Mouse (Mus musculus): ENCODE measurements at regions not wholly inside any gene's neighbourhood (a gene's known extent, or its start where the extent isn't known, plus 50 kb on each side); places are given as distances from the start of the nearest gene placed in this dataset.

GRCm38 (mm10) chr2:148537914-148538510 lies 94.6 kb upstream of the Cd93 start:
- Histone ChIP-seq H3K9ac (ENCODE audit: low read length) (no peak overlapping the region), H3K9me3 (ENCODE audit: control insufficient read depth, low read length) (no peaks in the 10 kb centered on the region), H3K36me3 (ENCODE audit: control insufficient read depth, insufficient read depth, low read length) (no peaks in the 10 kb centered on the region), H3K4me3 (ENCODE audit: low read depth, low read length) (no peak overlapping the region), H3K4me1 (replicated peaks; ENCODE audit: control insufficient read depth, insufficient read depth, low read length) (no peaks in the 10 kb centered on the region), H3K27me3 (ENCODE audit: control insufficient read depth, insufficient read depth, low read length) (no peaks in the 10 kb centered on the region), H3K27ac (ENCODE audit: low read depth, low read length) (no peak overlapping the region), H3K4me2 (ENCODE audit: low read depth, low read length, severe bottlenecking) (no peak overlapping the region)
- 82% methylated on average over 3 of the region's 3 CpGs for WGBS
- no peak for ATAC-seq (replicated peaks; ENCODE audit: low FRiP score)
- DNase-seq (ENCODE audit: low spot score) = no peak

DNA sequence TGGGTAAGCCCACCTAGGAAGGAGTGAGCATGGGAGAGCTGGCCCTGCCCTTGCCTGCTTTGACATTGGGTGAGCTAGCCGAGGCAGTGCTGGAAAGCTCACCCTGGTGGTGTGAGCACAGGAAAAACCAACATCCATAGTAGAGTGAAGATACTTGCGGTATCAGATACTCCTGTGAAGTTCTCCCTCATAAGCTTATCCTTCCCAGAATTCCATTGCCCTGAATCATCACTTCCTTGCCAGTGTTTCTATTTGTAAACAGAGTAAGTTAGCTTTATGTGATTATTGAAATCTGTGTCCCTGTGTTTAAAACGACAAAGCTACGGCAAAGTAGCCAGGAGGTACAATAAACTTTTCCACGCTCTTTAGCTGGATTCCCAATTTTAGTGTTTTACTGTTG lies 93.9 kb upstream of the Cd93 start:
- ATAC-seq (replicated peaks; ENCODE audit: low FRiP score) (no peak), DNase-seq (ENCODE audit: low spot score) (no peak)
- Histone ChIP-seq H3K27ac (ENCODE audit: low read depth, low read length) (no peak overlapping the region), H3K9ac (ENCODE audit: low read length) (no peak overlapping the region), H3K4me2 (ENCODE audit: low read depth, low read length, severe bottlenecking) (no peak overlapping the region), H3K9me3 (ENCODE audit: control insufficient read depth, low read length) (no peaks in the 10 kb centered on the region), H3K27me3 (ENCODE audit: control insufficient read depth, insufficient read depth, low read length) (no peaks in the 10 kb centered on the region), H3K4me3 (ENCODE audit: low read depth, low read length) (no peak overlapping the region), H3K4me1 (replicated peaks; ENCODE audit: control insufficient read depth, insufficient read depth, low read length) (no peaks in the 10 kb centered on the region), H3K36me3 (ENCODE audit: control insufficient read depth, insufficient read depth, low read length) (no peaks in the 10 kb centered on the region)
- WGBS = 91% methylated on average over 5 of the region's 5 CpGs

DNA sequence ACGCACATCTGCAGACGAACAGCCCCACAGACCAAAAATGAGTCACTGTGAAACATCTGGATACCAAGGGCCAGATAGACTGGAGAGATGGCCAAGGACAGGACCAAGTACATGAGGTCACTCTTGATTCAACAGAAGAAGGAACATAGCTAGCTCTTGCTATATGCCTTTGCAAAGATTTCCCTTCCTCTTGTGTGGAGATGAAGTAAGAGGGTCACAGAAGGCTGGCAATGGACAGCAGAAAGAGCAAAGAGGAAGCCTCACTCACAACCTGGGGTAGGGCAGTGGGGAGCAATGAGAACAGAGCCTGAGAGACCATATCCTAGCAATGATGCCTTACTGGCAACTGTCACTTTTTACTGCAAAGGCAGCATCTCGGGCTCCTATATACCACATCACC lies 93.2 kb upstream of the Cd93 start:
- DNase-seq (ENCODE audit: low spot score) = no peak
- no peak for ATAC-seq (replicated peaks; ENCODE audit: low FRiP score)
- Histone ChIP-seq H3K4me2 (ENCODE audit: low read depth, low read length, severe bottlenecking) (no peak overlapping the region), H3K36me3 (ENCODE audit: control insufficient read depth, insufficient read depth, low read length) (no peaks in the 10 kb centered on the region), H3K9ac (ENCODE audit: low read length) (no peak overlapping the region), H3K4me3 (ENCODE audit: low read depth, low read length) (no peak overlapping the region), H3K27me3 (ENCODE audit: control insufficient read depth, insufficient read depth, low read length) (no peaks in the 10 kb centered on the region), H3K4me1 (replicated peaks; ENCODE audit: control insufficient read depth, insufficient read depth, low read length) (no peaks in the 10 kb centered on the region), H3K9me3 (ENCODE audit: control insufficient read depth, low read length) (no peaks in the 10 kb centered on the region), H3K27ac (ENCODE audit: low read depth, low read length) (no peak overlapping the region)
- 86% methylated on average over 3 of the region's 3 CpGs for WGBS

- H3K9me3 ChIP-seq (ENCODE audit: control insufficient read depth, low read length) = no peaks in the 10 kb centered on the region
- no peak for DNase-seq (ENCODE audit: low spot score)
- no peak overlapping the region for H3K27ac ChIP-seq (ENCODE audit: low read depth, low read length)
- H3K4me1 ChIP-seq (replicated peaks; ENCODE audit: control insufficient read depth, insufficient read depth, low read length) = no peaks in the 10 kb centered on the region
- 0 out of 2 replicates have a peak, but pooled peaks have one; percentile 30 for ATAC-seq (replicated peaks; ENCODE audit: low FRiP score)
- no peaks in the 10 kb centered on the region for H3K27me3 ChIP-seq (ENCODE audit: control insufficient read depth, insufficient read depth, low read length)
- WGBS = 48% methylated on average over 5 of the region's 5 CpGs
- H3K36me3 ChIP-seq (ENCODE audit: control insufficient read depth, insufficient read depth, low read length) = no peaks in the 10 kb centered on the region
- H3K9ac ChIP-seq (ENCODE audit: low read length) = no peak overlapping the region
- H3K4me3 ChIP-seq (ENCODE audit: low read depth, low read length) = no peak overlapping the region
- H3K4me2 ChIP-seq (ENCODE audit: low read depth, low read length, severe bottlenecking) = no peak overlapping the region
These were observed 92.3 kb upstream of the Cd93 start for GRCm38 (mm10) chr2:148535562-148536180.

GRCm38 (mm10) chr2:148532051-148532450 lies 88.7 kb upstream of the Cd93 start:
- WGBS = 68% methylated on average over 4 of the region's 4 CpGs

DNA sequence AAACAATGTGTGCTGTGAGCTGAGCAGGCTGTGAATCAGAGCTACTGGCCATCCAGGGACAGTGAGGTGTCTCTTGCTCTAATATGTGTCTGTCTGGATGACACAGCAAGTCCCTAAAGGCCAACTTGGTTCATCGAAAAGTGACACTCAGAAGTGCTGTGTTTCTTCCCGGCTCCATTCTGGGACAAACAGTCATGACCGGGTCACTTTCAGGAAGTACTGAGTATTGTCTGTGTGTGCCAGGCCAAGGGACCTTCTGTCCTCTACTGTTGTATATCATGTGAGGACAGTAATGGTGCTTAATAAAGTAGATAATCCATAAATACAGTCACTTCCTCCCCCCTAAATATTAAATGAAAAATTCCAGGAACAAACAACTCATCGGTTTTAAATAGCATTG lies 87.2 kb upstream of the Cd93 start:
- ATAC-seq (replicated peaks; ENCODE audit: low FRiP score) = no peak
- WGBS = 83% methylated on average over 4 of the region's 4 CpGs

More at GRCm38 (mm10) chr2:148532051-148532450, 88.7 kb upstream of the Cd93 start:
- no peak overlapping the region for H3K9ac ChIP-seq (ENCODE audit: low read length)
- DNase-seq (ENCODE audit: low spot score) (no peak), ATAC-seq (replicated peaks; ENCODE audit: low FRiP score) (no peak)
- no peaks in the 10 kb centered on the region for H3K36me3 ChIP-seq (ENCODE audit: control insufficient read depth, insufficient read depth, low read length)
- no peaks in the 10 kb centered on the region for H3K9me3 ChIP-seq (ENCODE audit: control insufficient read depth, low read length)
- H3K27ac ChIP-seq (ENCODE audit: low read depth, low read length) = no peak overlapping the region
- H3K4me1 ChIP-seq (replicated peaks; ENCODE audit: control insufficient read depth, insufficient read depth, low read length) = no peaks in the 10 kb centered on the region
- H3K27me3 ChIP-seq (ENCODE audit: control insufficient read depth, insufficient read depth, low read length) = no peaks in the 10 kb centered on the region
- H3K4me2 ChIP-seq (ENCODE audit: low read depth, low read length, severe bottlenecking) = no peak overlapping the region
- H3K4me3 ChIP-seq (ENCODE audit: low read depth, low read length) = no peak overlapping the region

GRCm38 (mm10) chr2:148529900-148530299 lies 86.5 kb upstream of the Cd93 start:
- no peak overlapping the region for H3K27ac ChIP-seq (ENCODE audit: low read depth, low read length)
- H3K4me3 ChIP-seq (ENCODE audit: low read depth, low read length) = no peak overlapping the region
- H3K9me3 ChIP-seq (ENCODE audit: control insufficient read depth, low read length) = no peaks in the 10 kb centered on the region
- ATAC-seq (replicated peaks; ENCODE audit: low FRiP score) (no peak), DNase-seq (ENCODE audit: low spot score) (no peak)
- no peaks in the 10 kb centered on the region for H3K27me3 ChIP-seq (ENCODE audit: control insufficient read depth, insufficient read depth, low read length)
- WGBS = 52% methylated on average over 2 of the region's 2 CpGs
- no peak overlapping the region for H3K9ac ChIP-seq (ENCODE audit: low read length)
- H3K4me2 ChIP-seq (ENCODE audit: low read depth, low read length, severe bottlenecking) = no peak overlapping the region
- no peaks in the 10 kb centered on the region for H3K36me3 ChIP-seq (ENCODE audit: control insufficient read depth, insufficient read depth, low read length)
- H3K4me1 ChIP-seq (replicated peaks; ENCODE audit: control insufficient read depth, insufficient read depth, low read length) = no peaks in the 10 kb centered on the region

More for the DNA sequence above, 87.2 kb upstream of the Cd93 start:
- H3K4me1 ChIP-seq (replicated peaks; ENCODE audit: control insufficient read depth, insufficient read depth, low read length) = no peaks in the 10 kb centered on the region
- no peak overlapping the region for H3K4me3 ChIP-seq (ENCODE audit: low read depth, low read length)
- no peaks in the 10 kb centered on the region for H3K27me3 ChIP-seq (ENCODE audit: control insufficient read depth, insufficient read depth, low read length)
- H3K36me3 ChIP-seq (ENCODE audit: control insufficient read depth, insufficient read depth, low read length) = no peaks in the 10 kb centered on the region
- no peak for DNase-seq (ENCODE audit: low spot score)
- H3K4me2 ChIP-seq (ENCODE audit: low read depth, low read length, severe bottlenecking) = no peak overlapping the region
- no peak overlapping the region for H3K27ac ChIP-seq (ENCODE audit: low read depth, low read length)
- no peaks in the 10 kb centered on the region for H3K9me3 ChIP-seq (ENCODE audit: control insufficient read depth, low read length)
- H3K9ac ChIP-seq (ENCODE audit: low read length) = no peak overlapping the region

DNA sequence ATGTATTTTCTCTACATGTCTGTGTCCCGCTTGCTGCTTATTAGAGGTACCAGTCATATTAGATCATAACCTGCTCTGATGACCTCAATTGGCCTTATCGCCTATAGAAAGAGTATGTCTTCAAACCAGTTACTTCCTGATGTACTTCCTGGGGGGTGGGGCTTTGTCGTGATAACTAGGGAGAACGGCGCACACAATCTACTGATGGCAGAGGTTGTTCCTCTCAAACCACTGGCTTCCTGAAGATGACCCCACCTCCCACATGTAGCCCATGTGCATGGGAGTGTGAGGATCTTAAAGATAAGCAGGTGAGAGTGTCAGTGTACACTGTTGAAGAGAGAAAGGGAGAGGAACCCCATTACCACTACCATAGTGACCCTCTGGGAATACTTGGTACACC lies 84.4 kb upstream of the Cd93 start:
- Histone ChIP-seq H3K27me3 (ENCODE audit: control insufficient read depth, insufficient read depth, low read length) (no peaks in the 10 kb centered on the region), H3K4me1 (replicated peaks; ENCODE audit: control insufficient read depth, insufficient read depth, low read length) (no peaks in the 10 kb centered on the region), H3K4me2 (ENCODE audit: low read depth, low read length, severe bottlenecking) (no peak overlapping the region), H3K9ac (ENCODE audit: low read length) (no peak overlapping the region), H3K4me3 (ENCODE audit: low read depth, low read length) (no peak overlapping the region), H3K27ac (ENCODE audit: low read depth, low read length) (no peak overlapping the region), H3K9me3 (ENCODE audit: control insufficient read depth, low read length) (no peaks in the 10 kb centered on the region), H3K36me3 (ENCODE audit: control insufficient read depth, insufficient read depth, low read length) (no peaks in the 10 kb centered on the region)
- DNase-seq (ENCODE audit: low spot score) (no peak), ATAC-seq (replicated peaks; ENCODE audit: low FRiP score) (no peak)
- 95% methylated on average over 5 of the region's 5 CpGs for WGBS

DNA sequence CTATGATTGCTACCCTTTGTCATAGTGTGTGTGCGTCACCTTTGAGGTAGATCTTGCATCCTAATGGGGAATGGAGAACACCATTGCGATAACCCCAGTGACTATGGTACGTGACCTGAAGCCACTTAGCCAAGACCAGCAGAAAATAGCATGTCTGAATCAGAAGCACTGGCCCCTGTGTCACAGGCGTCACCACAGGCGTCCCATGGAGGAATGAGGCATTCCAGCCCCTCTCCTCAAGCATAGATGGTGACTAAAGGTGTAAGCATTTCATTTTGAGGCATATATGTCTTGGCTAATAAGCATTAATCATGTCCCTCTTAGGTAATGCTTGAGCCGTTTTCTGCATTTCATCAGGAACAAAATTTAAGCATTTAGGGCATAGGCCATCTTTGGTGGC lies 82.1 kb upstream of the Cd93 start:
- H3K27me3 ChIP-seq (ENCODE audit: control insufficient read depth, insufficient read depth, low read length) = no peaks in the 10 kb centered on the region

More for the DNA sequence above, 82.1 kb upstream of the Cd93 start:
- Histone ChIP-seq H3K36me3 (ENCODE audit: control insufficient read depth, insufficient read depth, low read length) (no peaks in the 10 kb centered on the region), H3K27ac (ENCODE audit: low read depth, low read length) (no peak overlapping the region), H3K9me3 (ENCODE audit: control insufficient read depth, low read length) (no peaks in the 10 kb centered on the region), H3K9ac (ENCODE audit: low read length) (no peak overlapping the region), H3K4me2 (ENCODE audit: low read depth, low read length, severe bottlenecking) (no peak overlapping the region), H3K4me1 (replicated peaks; ENCODE audit: control insufficient read depth, insufficient read depth, low read length) (no peaks in the 10 kb centered on the region), H3K4me3 (ENCODE audit: low read depth, low read length) (no peak overlapping the region)
- WGBS = 91% methylated on average over 6 of the region's 6 CpGs
- DNase-seq (ENCODE audit: low spot score) = no peak
- no peak for ATAC-seq (replicated peaks; ENCODE audit: low FRiP score)

All from forebrain, embryonic 11.5 days (tissue).